20 mouse cellular contexts compared by ENCODE assay signal in genomic region chr7:144529851-144530250, GRCm38 (mm10). TPM values are rescaled to one million over a fixed set of nuclear protein-coding genes. Genes with fewer than 3 reads are reported as not detected.
DNase-seq lines count a peak whose midpoint lies in the region; ATAC-seq lines count a peak whose summit lies in the region.
"Had no signal": no experiment of that assay in that cellular context is flagged by ENCODE, and none has a peak within 500 bp of the region (broad histone marks: within the 10 kb centered on the region; RNA-seq: fewer than 3 reads in every experiment).

No protein-coding gene starts in this region.

- peak; percentile 55 to 66 for DNase-seq in frontal cortex, adult 2 months (ENCODE audit: extremely low spot score in 1 of 2, low spot score in 1 of 2)
- DNase-seq in frontal cortex, postnatal 10 days (ENCODE audit: low spot score in 2 of 2) = no peak
- DNase-seq in left cerebral cortex, adult 11 months (ENCODE audit: low spot score) = peak; percentile 22
- no peak for DNase-seq in left cerebral cortex, postnatal 4 days
- peak; percentile 38 to 55 for DNase-seq in right cerebral cortex, adult 2 months (ENCODE audit: low spot score in 2 of 2)
- no peak for DNase-seq in right cerebral cortex, postnatal 4 days
- peak; percentile 58 for DNase-seq in telencephalon, adult 2 months (ENCODE audit: low read depth, low spot score)
- DNase-seq: adrenal gland, adult 8-10 months; cerebellum, adult 9-10 months; gastrocnemius, postnatal 10 days; heart, postnatal 4 days; kidney, postnatal 14 days; layer of hippocampus, adult 9-11 months; lung, postnatal 36 days; midbrain, embryonic 14.5 days; retina, postnatal 1 day; thymus, postnatal 14 days had no signal

- ATAC-seq in monocyte, adult 5-6 weeks (replicated peaks; ENCODE audit: insufficient number of reproducible peaks, low FRiP score, low TSS enrichment, poor library complexity, severe bottlenecking) = no peak
- ATAC-seq: forebrain, embryonic 15.5 days; intestine, embryonic 16.5 days had no signal

- intact Hi-C loops in left cerebral cortex, postnatal 4 days (cut with DNase I) = no loop called here

RNA-seq across cellular contexts. Expression of gene Ppfia1, which starts 23.7 kb away (rescaled TPM):
- 44.0 and 49.3 TPM in 2 replicates for polyA plus RNA-seq in frontal cortex, adult 2 months (2012; rRNA removed)
- 10 to 100 TPM; 47.3 to 48.6 TPM for total RNA-seq in left cerebral cortex, postnatal 4 days (2021)
- 36.7 to 111 TPM (median 42.1 TPM) in 3 replicates for total RNA-seq in monocyte, adult 5-6 weeks (2017)

RNA-seq across cellular contexts. Expression of gene Fadd, which starts 52.4 kb away (rescaled TPM):
- polyA plus RNA-seq in frontal cortex, adult 2 months (2012; rRNA removed) = 2.5 and 2.6 TPM in 2 replicates
- 1 to 10 TPM; 3.5 to 4.3 TPM for total RNA-seq in left cerebral cortex, postnatal 4 days (2021)
- total RNA-seq in monocyte, adult 5-6 weeks (2017) = 3.0 to 6.1 TPM (median 5.4 TPM) in 3 replicates

RNA-seq across cellular contexts. Expression of gene Cttn, which starts 59.0 kb away (rescaled TPM):
- 155 and 178 TPM in 2 replicates for polyA plus RNA-seq in frontal cortex, adult 2 months (2012; rRNA removed)
- total RNA-seq in left cerebral cortex, postnatal 4 days (2021) = 100 to 1,000 TPM; 138 to 156 TPM
- total RNA-seq in monocyte, adult 5-6 weeks (2017) = 2.1 to 5.7 TPM (median 3.0 TPM) in 3 replicates

Comparison
In these comparisons a context has a peak if more than half of its experiments do, and no peak if none do; other contexts are left out.
1. DNase-seq: peak in frontal cortex, adult 2 months (2 of 2), left cerebral cortex, adult 11 months (single experiment), right cerebral cortex, adult 2 months (2 of 2) and telencephalon, adult 2 months (single experiment); none in frontal cortex, postnatal 10 days (0 of 2), left cerebral cortex, postnatal 4 days (single experiment) and right cerebral cortex, postnatal 4 days (single experiment).
2. RNA of gene Cttn, which starts 59.0 kb away (total RNA-seq): 138 to 156 TPM in left cerebral cortex, postnatal 4 days; 2.1 to 5.7 TPM in monocyte, adult 5-6 weeks; every median in the first group is over 10 times any median in the second.